Mouse (Mus musculus): ENCODE measurements around the gene Rft1. TPM values are rescaled to one million over a fixed set of nuclear protein-coding genes. Genes with fewer than 3 reads are reported as not detected.
A peak's percentile ranks its signal among the peaks of the same experiment; 100 is the strongest.

The Rft1 gene
- polyA plus RNA-seq, 1 experiment from 2014 or later = 8.4 TPM

- Histone ChIP-seq H3K4me1 (replicated peaks; ENCODE audit: control insufficient read depth, insufficient read depth, low read length) (peaks cover 4% of the 10 kb centered on the region), H3K4me2 (replicated peaks; ENCODE audit: low read depth) (no peak overlapping the region), H3K27ac (ENCODE audit: low read depth, low read length) (no peak overlapping the region), H3K9me3 (ENCODE audit: control insufficient read depth) (no peaks in the 10 kb centered on the region), H3K4me3 (ENCODE audit: low read depth, low read length) (no peak overlapping the region), H3K36me3 (ENCODE audit: control insufficient read depth, insufficient read depth) (no peaks in the 10 kb centered on the region), H3K9ac (ENCODE audit: low read depth, low read length) (no peak overlapping the region), H3K27me3 (replicated peaks; ENCODE audit: control insufficient read depth, insufficient read depth, low read length) (no peaks in the 10 kb centered on the region)
- no peak for ATAC-seq
- TF ChIP-seq CTCF (IDR thresholded peaks at IDR 0.05; ENCODE audit: low read depth) = no peak
- 78% methylated on average over 2 of the region's 2 CpGs for WGBS
Measured at GRCm38 (mm10) chr14:30641748-30642147, 12.4 kb upstream of the Rft1 start.

- Histone ChIP-seq H3K9ac (ENCODE audit: low read depth, low read length) (no peak overlapping the region), H3K27me3 (replicated peaks; ENCODE audit: control insufficient read depth, insufficient read depth, low read length) (no peaks in the 10 kb centered on the region), H3K9me3 (ENCODE audit: control insufficient read depth) (no peaks in the 10 kb centered on the region), H3K4me1 (replicated peaks; ENCODE audit: control insufficient read depth, insufficient read depth, low read length) (peaks cover 4% of the 10 kb centered on the region), H3K27ac (ENCODE audit: low read depth, low read length) (no peak overlapping the region), H3K4me3 (ENCODE audit: low read depth, low read length) (no peak overlapping the region), H3K36me3 (ENCODE audit: control insufficient read depth, insufficient read depth) (no peaks in the 10 kb centered on the region), H3K4me2 (replicated peaks; ENCODE audit: low read depth) (no peak overlapping the region)
- TF ChIP-seq CTCF (IDR thresholded peaks at IDR 0.05; ENCODE audit: low read depth) = no peak
- WGBS = 80% methylated on average over 2 of the region's 2 CpGs
- 0 out of 2 replicates have a peak, but pooled peaks have one; percentile 2 for ATAC-seq
Measured at GRCm38 (mm10) chr14:30644026-30644425, 10.1 kb upstream of the Rft1 start.

GRCm38 (mm10) chr14:30645066-30645465 lies 9.1 kb upstream of the Rft1 start:
- H3K27me3 ChIP-seq (replicated peaks; ENCODE audit: control insufficient read depth, insufficient read depth, low read length) = no peaks in the 10 kb centered on the region
- ATAC-seq = no peak
- no peak overlapping the region for H3K4me2 ChIP-seq (replicated peaks; ENCODE audit: low read depth)
- no peak overlapping the region for H3K4me3 ChIP-seq (ENCODE audit: low read depth, low read length)
- TF ChIP-seq CTCF (IDR thresholded peaks at IDR 0.05; ENCODE audit: low read depth) = no peak
- H3K9me3 ChIP-seq (ENCODE audit: control insufficient read depth) = no peaks in the 10 kb centered on the region
- H3K9ac ChIP-seq (ENCODE audit: low read depth, low read length) = no peak overlapping the region
- 67% methylated on average over 8 of the region's 8 CpGs for WGBS
- peaks cover 4% of the 10 kb centered on the region for H3K4me1 ChIP-seq (replicated peaks; ENCODE audit: control insufficient read depth, insufficient read depth, low read length)
- H3K27ac ChIP-seq (ENCODE audit: low read depth, low read length) = no peak overlapping the region
- no peaks in the 10 kb centered on the region for H3K36me3 ChIP-seq (ENCODE audit: control insufficient read depth, insufficient read depth)

- H3K27me3 ChIP-seq (replicated peaks; ENCODE audit: control insufficient read depth, insufficient read depth, low read length) = no peaks in the 10 kb centered on the region
- no peak for ATAC-seq
- WGBS = 36% methylated on average over 1 of the region's 1 CpGs
- TF ChIP-seq CTCF (IDR thresholded peaks at IDR 0.05; ENCODE audit: low read depth) = no peak
- no peak overlapping the region for H3K4me2 ChIP-seq (replicated peaks; ENCODE audit: low read depth)
- H3K27ac ChIP-seq (ENCODE audit: low read depth, low read length) = no peak overlapping the region
- H3K36me3 ChIP-seq (ENCODE audit: control insufficient read depth, insufficient read depth) = no peaks in the 10 kb centered on the region
- H3K9ac ChIP-seq (ENCODE audit: low read depth, low read length) = no peak overlapping the region
- no peaks in the 10 kb centered on the region for H3K9me3 ChIP-seq (ENCODE audit: control insufficient read depth)
- H3K4me1 ChIP-seq (replicated peaks; ENCODE audit: control insufficient read depth, insufficient read depth, low read length) = peaks cover 4% of the 10 kb centered on the region
- no peak overlapping the region for H3K4me3 ChIP-seq (ENCODE audit: low read depth, low read length)
Measured at GRCm38 (mm10) chr14:30646486-30646885, 7.7 kb upstream of the Rft1 start.

- no peaks in the 10 kb centered on the region for H3K36me3 ChIP-seq (ENCODE audit: control insufficient read depth, insufficient read depth)
- no peak overlapping the region for H3K27ac ChIP-seq (ENCODE audit: low read depth, low read length)
- ATAC-seq = no peak
- H3K4me3 ChIP-seq (ENCODE audit: low read depth, low read length) = no peak overlapping the region
- no peak overlapping the region for H3K4me2 ChIP-seq (replicated peaks; ENCODE audit: low read depth)
- TF ChIP-seq CTCF (IDR thresholded peaks at IDR 0.05; ENCODE audit: low read depth) = no peak
- H3K27me3 ChIP-seq (replicated peaks; ENCODE audit: control insufficient read depth, insufficient read depth, low read length) = no peaks in the 10 kb centered on the region
- WGBS = 62% methylated on average over 3 of the region's 3 CpGs
- no peaks in the 10 kb centered on the region for H3K9me3 ChIP-seq (ENCODE audit: control insufficient read depth)
- H3K9ac ChIP-seq (ENCODE audit: low read depth, low read length) = no peak overlapping the region
- peaks cover 2% of the 10 kb centered on the region for H3K4me1 ChIP-seq (replicated peaks; ENCODE audit: control insufficient read depth, insufficient read depth, low read length)
Measured at GRCm38 (mm10) chr14:30648478-30648877, 5.7 kb upstream of the Rft1 start.

- TF ChIP-seq CTCF (IDR thresholded peaks at IDR 0.05; ENCODE audit: low read depth) = no peak
- no peak overlapping the region for H3K9ac ChIP-seq (ENCODE audit: low read depth, low read length)
- H3K27ac ChIP-seq (ENCODE audit: low read depth, low read length) = no peak overlapping the region
- no peak overlapping the region for H3K4me2 ChIP-seq (replicated peaks; ENCODE audit: low read depth)
- H3K4me1 ChIP-seq (replicated peaks; ENCODE audit: control insufficient read depth, insufficient read depth, low read length) = no peaks in the 10 kb centered on the region
- H3K4me3 ChIP-seq (ENCODE audit: low read depth, low read length) = no peak overlapping the region
- H3K9me3 ChIP-seq (ENCODE audit: control insufficient read depth) = no peaks in the 10 kb centered on the region
- H3K36me3 ChIP-seq (ENCODE audit: control insufficient read depth, insufficient read depth) = no peaks in the 10 kb centered on the region
- no peak for ATAC-seq
- no peaks in the 10 kb centered on the region for H3K27me3 ChIP-seq (replicated peaks; ENCODE audit: control insufficient read depth, insufficient read depth, low read length)
- 79% methylated on average over 8 of the region's 8 CpGs for WGBS
Measured at GRCm38 (mm10) chr14:30649745-30650144, 4.4 kb upstream of the Rft1 start.

- H3K27ac ChIP-seq (ENCODE audit: low read depth, low read length) = no peak overlapping the region
- TF ChIP-seq CTCF (IDR thresholded peaks at IDR 0.05; ENCODE audit: low read depth) = peak; percentile 85
- no peaks in the 10 kb centered on the region for H3K4me1 ChIP-seq (replicated peaks; ENCODE audit: control insufficient read depth, insufficient read depth, low read length)
- no peak overlapping the region for H3K4me3 ChIP-seq (ENCODE audit: low read depth, low read length)
- no peak overlapping the region for H3K4me2 ChIP-seq (replicated peaks; ENCODE audit: low read depth)
- no peaks in the 10 kb centered on the region for H3K36me3 ChIP-seq (ENCODE audit: control insufficient read depth, insufficient read depth)
- no peak overlapping the region for H3K9ac ChIP-seq (ENCODE audit: low read depth, low read length)
- no peaks in the 10 kb centered on the region for H3K27me3 ChIP-seq (replicated peaks; ENCODE audit: control insufficient read depth, insufficient read depth, low read length)
- H3K9me3 ChIP-seq (ENCODE audit: control insufficient read depth) = no peaks in the 10 kb centered on the region
- ATAC-seq = peak; percentile 85
- WGBS = 11% methylated on average over 4 of the region's 4 CpGs
Measured at GRCm38 (mm10) chr14:30650969-30651368, 3.2 kb upstream of the Rft1 start.
